ENCODE assay signal across 8 mouse cellular contexts in genomic region chr14:98168039-98168907, GRCm38 (mm10). TPM values are rescaled to one million over a fixed set of nuclear protein-coding genes. Genes with fewer than 3 reads are reported as not detected.
DNase-seq lines count a peak whose midpoint lies in the region; ATAC-seq lines count a peak whose summit lies in the region.

No protein-coding gene starts in this region.

- ATAC-seq in liver, embryonic 15.5 days (ENCODE audit: insufficient read depth): peak; percentile 47
- ATAC-seq in neural tube, embryonic 11.5 days (ENCODE audit: insufficient read depth, low FRiP score, low TSS enrichment): peak; percentile 54

- no peaks in the 10 kb centered on the region for H3K36me3 ChIP-seq in liver, embryonic 15.5 days (replicated peaks)
- no peaks in the 10 kb centered on the region for H3K36me3 ChIP-seq in neural tube, embryonic 11.5 days (ENCODE audit: control insufficient read depth, insufficient read depth, low read length)

- H3K4me1 ChIP-seq in liver, embryonic 15.5 days (replicated peaks): 0 out of 2 replicates have a peak, but pooled peaks cover 6% of the 10 kb centered on the region
- H3K4me1 ChIP-seq in neural tube, embryonic 11.5 days (ENCODE audit: control insufficient read depth, insufficient read depth, low read length): peaks cover 14% of the 10 kb centered on the region

- peak; percentile 41 for DNase-seq in gastrocnemius, postnatal 10 days
- DNase-seq in gastrocnemius, adult 18-20 months (ENCODE audit: low spot score): no peak
- peak; percentile 68 for DNase-seq in embryo, embryonic 10 days (ENCODE audit: low spot score)
- DNase-seq in heart, adult 18-20 months: peak; percentile 58 to 64
- DNase-seq in kidney, adult 18-20 months: peak; percentile 74
- peak; percentile 72 for DNase-seq in neural tube, embryonic 11.5 days (ENCODE audit: low spot score)
- DNase-seq in thymus, postnatal 4 days: peak; percentile 15

- H3K27me3 ChIP-seq in liver, embryonic 15.5 days: peaks cover 47% of the 10 kb centered on the region
- H3K27me3 ChIP-seq in neural tube, embryonic 11.5 days (ENCODE audit: control insufficient read depth, insufficient read depth, low read length): no peaks in the 10 kb centered on the region

- no peaks in the 10 kb centered on the region for H3K9me3 ChIP-seq in liver, embryonic 15.5 days (replicated peaks)
- no peaks in the 10 kb centered on the region for H3K9me3 ChIP-seq in neural tube, embryonic 11.5 days (ENCODE audit: control insufficient read depth, low read length)

- WGBS in liver, embryonic 15.5 days (ENCODE audit: insufficient replicate concordance): under 1% methylated on average over 48 of the region's 48 CpGs
- WGBS in neural tube, embryonic 11.5 days: under 1% methylated on average over 45 of the region's 48 CpGs

- H3K4me3 ChIP-seq in liver, embryonic 15.5 days (replicated peaks): peak overlapping the region; percentile 53
- H3K4me3 ChIP-seq in neural tube, embryonic 11.5 days (ENCODE audit: low read depth, low read length): peak overlapping the region; percentile 55

- H3K9ac ChIP-seq in liver, embryonic 15.5 days: no peak overlapping the region
- H3K9ac ChIP-seq in neural tube, embryonic 11.5 days (ENCODE audit: low read length): peak overlapping the region; percentile 92

- H3K4me2 ChIP-seq in liver, embryonic 15.5 days: peak overlapping the region; percentile 71
- peak overlapping the region; percentile 45 for H3K4me2 ChIP-seq in neural tube, embryonic 11.5 days (ENCODE audit: low read depth)

- no peak overlapping the region for H3K27ac ChIP-seq in liver, embryonic 15.5 days (replicated peaks)
- H3K27ac ChIP-seq in neural tube, embryonic 11.5 days (ENCODE audit: low read depth, low read length): peak overlapping the region; percentile 67

RNA-seq across cellular contexts. Expression of gene Dach1, which starts 1.3 kb away (rescaled TPM):
- total RNA-seq in gastrocnemius, postnatal 10 days (2021): 10 to 100 TPM in 1 of 2 experiments, 1 to 10 TPM in 1; 9.0 to 11.7 TPM
- 1 to 10 TPM; 2.5 to 3.0 TPM for total RNA-seq in gastrocnemius, adult 18-20 months (2021)
- total RNA-seq in heart, adult 18-20 months (2021): 1 to 10 TPM; 6.2 to 8.1 TPM
- 0.23 and 0.25 TPM in 2 replicates for polyA plus RNA-seq in liver, embryonic 15.5 days (2015; fragmentation: Nextera tagmentation; extraction: Ambion mirVana)
- 19.6 and 21.8 TPM in 2 replicates for polyA plus RNA-seq in neural tube, embryonic 11.5 days (2014; fragmentation: Nextera tagmentation; extraction: Ambion mirVana)
